Mouse (Mus musculus) liver, embryonic 14.5 days (tissue): ENCODE measurements around the gene 1700011L22Rik.

Experiments used
- CTCF ChIP-seq: IDR thresholded peaks from 2 replicates; pipeline ENCODE4 v1.5.1; 2016; ENCODE audit warnings: antibody characterized with exemption, low read depth, control low read depth
- EP300 ChIP-seq: IDR thresholded peaks from 2 replicates; pipeline ENCODE4 v1.6.1; 2016; ENCODE audit warnings: antibody characterized with exemption, low read depth

DNA sequence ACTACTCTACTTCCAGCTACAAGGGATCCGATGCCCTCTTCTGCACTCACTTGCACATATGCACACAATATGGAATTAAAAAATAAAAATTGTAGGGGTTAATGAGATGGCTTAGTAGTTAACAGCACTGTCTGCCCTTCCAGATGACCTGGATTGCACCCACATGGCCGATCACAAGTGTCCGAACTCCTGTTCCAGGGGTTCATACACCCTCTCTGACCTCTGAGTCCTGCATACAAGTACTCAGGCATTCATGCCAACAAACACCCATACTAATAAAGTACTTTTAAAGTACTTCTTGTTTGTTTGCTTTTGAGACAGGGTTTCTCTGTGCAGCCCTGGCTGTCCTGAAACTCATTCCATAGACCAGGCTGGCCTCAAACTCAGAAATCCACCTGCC lies 36.3 kb upstream of the 1700011L22Rik start:
- TF ChIP-seq CTCF (no peak), EP300 (no peak)
